Mouse (Mus musculus) heart, postnatal 14 days (tissue): Measurements from ENCODE around the gene Il16. TPM values are rescaled to one million over a fixed set of nuclear protein-coding genes. Genes with fewer than 3 reads are reported as not detected.
A peak's percentile ranks its signal among the peaks of the same experiment; 100 is the strongest.

Experiments
- DNase-seq, 2 experiments: peaks; one replicate each; pipeline ENCODE4 v3.0.0; 2021 to 2022
- intact Hi-C: fragments of 180-260 bp; cut with DNase I; formaldehyde crosslinking; loops from one replicate; pipeline ENCODE4 v1.15.1; 2025
- total RNA-seq, 2 experiments: library from RNA; stranded (reverse); gene quantifications; 2 replicates each; pipeline ENCODE4 v1.2.3; 2021

Il16 gene
- total RNA-seq, 2 experiments from 2014 or later, result 8.0 to 10.6 TPM

DNA sequence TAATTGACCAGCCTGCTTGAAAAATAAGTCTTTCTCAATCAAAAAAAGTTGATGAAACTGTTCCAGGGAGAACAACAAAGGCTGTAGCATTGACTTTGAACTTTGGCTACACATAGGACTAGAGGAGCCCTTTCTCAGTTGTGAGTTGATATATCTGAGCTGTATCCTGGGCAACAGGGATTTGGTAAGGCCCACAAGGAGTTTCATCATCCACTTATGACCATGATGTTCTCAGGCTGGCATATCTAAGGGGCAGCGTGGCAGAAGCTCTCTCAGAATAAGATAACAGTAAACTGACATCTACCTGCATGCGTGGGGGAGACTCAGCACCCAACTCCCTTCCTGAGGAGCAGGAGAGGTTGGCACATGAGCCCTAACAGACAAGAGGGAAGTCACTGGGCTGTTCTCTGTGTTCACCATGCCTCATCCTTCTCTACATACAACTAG lies 91.9 kb downstream of the Il16 start:
- intact Hi-C loops, result loop anchor here (2.0 kb wide), 1 partner anchor 21 kb away; no protein-coding TSS in a partner anchor
- no peak for DNase-seq

DNA sequence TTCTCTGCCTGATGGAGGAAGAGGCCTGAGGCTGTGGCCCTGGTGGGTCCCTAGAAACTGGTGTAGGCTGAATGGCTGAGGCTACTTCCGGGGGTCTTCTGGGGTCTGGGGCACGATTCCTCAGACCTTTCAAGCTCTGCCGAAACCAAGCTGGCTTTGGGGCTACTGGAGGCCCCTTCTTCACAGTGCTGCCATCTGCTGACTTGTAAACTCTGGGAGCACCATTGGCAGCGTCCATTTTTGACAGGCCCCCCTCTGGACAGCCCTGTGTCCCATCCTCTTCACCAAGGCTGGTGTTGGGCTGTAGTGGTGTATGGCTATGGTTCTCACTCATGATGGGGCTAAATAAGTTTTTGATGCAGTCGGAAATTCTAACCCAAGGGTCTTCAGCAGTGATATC lies 93.0 kb downstream of the Il16 start:
- intact Hi-C loops, result no loop called here
- no peak for DNase-seq

DNA sequence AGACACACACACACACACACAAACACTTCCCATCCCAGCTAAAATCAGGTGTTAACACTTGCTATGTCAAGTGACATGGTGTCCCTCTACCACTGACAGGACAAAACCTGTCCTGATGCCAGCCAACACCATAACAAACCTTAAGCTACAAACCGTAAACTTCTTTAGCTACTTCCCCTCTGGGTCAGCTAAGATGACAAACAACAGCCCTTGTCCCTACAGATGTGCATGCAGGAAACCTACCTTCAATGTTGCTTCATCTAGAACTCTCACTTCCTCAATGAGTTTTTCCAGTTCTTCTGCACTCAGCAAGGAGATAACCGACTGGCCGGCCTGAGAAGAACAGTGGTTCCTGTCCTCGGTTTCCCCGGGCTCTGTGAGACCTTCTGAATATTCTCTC lies 94.9 kb downstream of the Il16 start:
- intact Hi-C loops, result no loop called here

DNA sequence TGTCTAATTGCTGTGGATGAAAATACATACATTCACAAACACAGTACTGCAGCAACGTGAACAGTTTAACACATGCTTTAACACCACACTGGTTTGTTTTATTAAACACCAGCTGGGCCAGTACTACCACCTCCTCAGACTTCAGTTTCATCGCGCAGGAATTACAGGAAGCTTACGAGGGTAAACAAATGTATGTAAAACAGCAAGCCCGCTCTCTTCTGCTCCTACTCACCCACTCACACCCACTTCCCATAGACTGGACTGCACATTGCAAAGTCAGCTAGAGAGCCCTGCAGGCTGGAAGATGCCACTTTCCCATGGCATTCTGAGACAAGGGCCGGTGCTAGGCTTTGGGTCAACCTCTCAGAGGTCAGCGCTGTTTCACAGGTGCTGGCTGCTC lies 96.7 kb downstream of the Il16 start:
- intact Hi-C loops, result no loop called here
- DNase-seq, result no peak

More for the DNA sequence above, 94.9 kb downstream of the Il16 start:
- no peak for DNase-seq

DNA sequence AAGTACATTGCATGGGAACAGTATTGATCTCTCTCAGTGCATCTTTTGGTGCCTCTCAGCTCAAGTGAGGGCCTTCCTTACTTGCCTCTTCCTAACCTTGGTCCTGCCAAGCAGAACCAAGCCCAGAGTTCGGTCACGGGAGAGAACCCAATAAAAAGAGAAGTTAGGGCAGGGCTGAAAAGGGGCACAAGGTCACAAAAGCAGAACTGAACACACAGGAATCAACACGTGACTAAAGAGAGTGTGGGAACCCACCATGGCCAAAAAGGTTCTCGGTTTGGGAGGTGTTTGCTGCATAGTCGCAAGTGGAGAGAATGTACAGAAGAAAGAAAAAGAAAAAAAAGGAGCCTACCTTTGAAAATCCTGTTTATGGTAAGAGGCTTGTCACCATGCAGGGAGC lies 100.0 kb downstream of the Il16 start:
- DNase-seq, result no peak
- intact Hi-C loops, result no loop called here

DNA sequence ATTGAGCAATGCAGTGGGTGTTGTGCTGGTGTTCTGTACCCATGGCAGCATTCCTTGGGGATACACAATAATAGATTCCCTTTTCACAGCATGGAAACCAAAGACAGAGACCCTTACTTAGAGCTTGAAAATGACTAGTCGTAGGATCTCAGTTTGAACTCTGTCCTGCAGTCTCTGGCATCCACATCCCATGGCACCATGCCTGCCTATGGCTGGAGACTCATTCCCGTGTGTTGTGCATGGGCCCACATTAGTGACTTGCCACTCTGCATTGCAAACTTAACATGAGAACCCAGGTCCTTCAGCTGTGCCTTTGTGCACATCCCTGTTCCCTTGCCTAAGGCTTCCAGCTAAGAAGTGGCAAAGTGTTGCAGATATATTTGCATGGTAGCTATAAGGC lies 100.8 kb downstream of the Il16 start:
- DNase-seq, result no peak
- intact Hi-C loops, result no loop called here

DNA sequence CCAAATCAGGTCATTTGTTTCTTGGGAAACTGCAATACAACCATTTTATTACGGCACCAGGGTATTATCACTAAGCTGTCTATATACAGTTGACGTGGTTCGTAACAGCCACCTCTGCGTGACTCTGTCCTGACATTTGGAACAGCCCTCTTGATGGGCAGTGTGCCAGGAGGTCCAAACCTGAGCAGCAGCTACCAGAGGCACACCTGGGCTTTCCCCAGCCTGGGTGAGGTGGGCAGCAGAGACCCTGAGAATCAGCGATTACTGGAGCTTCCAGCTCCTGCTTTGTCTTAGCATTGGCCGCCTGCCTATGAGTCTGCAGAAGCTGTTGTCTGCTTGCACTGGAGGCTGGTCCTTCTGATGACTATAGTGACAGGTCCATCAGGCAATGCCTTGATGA lies 101.9 kb downstream of the Il16 start:
- intact Hi-C loops, result no loop called here
- DNase-seq, result no peak

- intact Hi-C loops, result no loop called here
- no peak for DNase-seq
Observed at GRCm38 (mm10) chr7:83641163-83641562, 104.4 kb downstream of the Il16 start.

GRCm38 (mm10) chr7:83640581-83640980 lies 104.9 kb downstream of the Il16 start:
- intact Hi-C loops, result no loop called here

GRCm38 (mm10) chr7:83639084-83639483 lies 106.4 kb downstream of the Il16 start:
- no peak for DNase-seq
- intact Hi-C loops, result no loop called here

More at GRCm38 (mm10) chr7:83640581-83640980, 104.9 kb downstream of the Il16 start:
- DNase-seq, result no peak

GRCm38 (mm10) chr7:83637781-83638583 lies 107.5 kb downstream of the Il16 start:
- no peak for DNase-seq
- intact Hi-C loops, result no loop called here

GRCm38 (mm10) chr7:83636425-83636824 lies 109.1 kb downstream of the Il16 start:
- DNase-seq, result no peak
- intact Hi-C loops, result no loop called here

- no peak for DNase-seq
- intact Hi-C loops, result no loop called here
Observed at GRCm38 (mm10) chr7:83635726-83636125, 109.8 kb downstream of the Il16 start.

GRCm38 (mm10) chr7:83633856-83634255 lies 111.7 kb downstream of the Il16 start:
- DNase-seq, result no peak
- intact Hi-C loops, result loop anchor here (2.0 kb wide), 1 partner anchor 21 kb away; no protein-coding TSS in a partner anchor

- intact Hi-C loops, result loop anchor here (2.0 kb wide), 1 partner anchor 22 kb away; no protein-coding TSS in a partner anchor
- DNase-seq, result no peak
Observed at GRCm38 (mm10) chr7:83632682-83633120, 112.8 kb downstream of the Il16 start.

DNA sequence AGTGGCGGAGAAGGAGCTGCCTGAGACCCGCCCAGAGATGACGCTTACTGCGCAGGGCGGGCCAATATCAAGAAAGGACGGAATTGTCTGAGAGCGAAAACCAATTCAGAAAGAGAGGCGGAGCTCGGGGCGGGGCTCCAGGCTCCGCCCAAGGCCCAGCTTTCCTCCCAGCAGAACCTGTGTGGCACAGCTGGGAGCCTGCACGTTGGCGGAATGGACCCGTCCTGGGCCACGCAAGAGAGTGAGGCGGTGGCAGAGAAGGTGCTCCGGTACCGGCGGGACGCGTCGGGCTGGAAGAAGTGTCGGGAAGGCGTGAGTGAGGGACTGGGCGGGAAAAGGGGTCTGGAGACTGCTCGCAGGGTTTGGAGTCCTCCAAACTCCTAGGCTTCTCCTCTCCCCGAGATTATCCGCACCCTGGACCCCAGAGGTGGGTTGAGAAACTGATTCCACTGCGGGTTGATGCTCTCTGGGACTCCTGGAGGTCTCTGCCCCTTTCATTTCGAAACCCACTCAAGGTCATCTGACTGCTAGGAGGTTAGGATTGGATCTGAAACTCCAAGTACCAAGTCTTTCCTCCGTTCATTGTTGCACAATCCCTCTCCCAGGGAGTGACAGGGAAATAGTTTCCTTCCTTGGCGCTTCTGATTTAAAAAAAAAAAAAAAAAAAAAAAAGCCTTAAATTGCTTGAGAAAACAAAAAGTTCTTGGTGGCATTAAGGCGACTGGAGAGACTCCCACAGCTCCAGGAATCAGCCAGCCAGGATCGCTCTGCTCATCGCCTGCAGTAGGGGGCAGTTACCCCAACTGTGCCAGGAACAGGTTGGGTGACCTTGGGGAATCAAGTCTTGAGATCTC lies 113.5 kb downstream of the Il16 start, which contains the start of gene Stard5:
Stard5 (plus strand) TSS at position 132 of the 854 bp plus-strand sequence.
- intact Hi-C loops, result loop anchor here (2.0 kb wide), 2 partner anchors 23 to 63 kb away; no protein-coding TSS in a partner anchor
- DNase-seq, result peak; percentile 93 to 94

GRCm38 (mm10) chr7:83631073-83631827 lies 114.3 kb downstream of the Il16 start:
- DNase-seq, result no peak
- intact Hi-C loops, result loop anchor here (2.0 kb wide), 1 partner anchor 62 kb away; no protein-coding TSS in a partner anchor

DNA sequence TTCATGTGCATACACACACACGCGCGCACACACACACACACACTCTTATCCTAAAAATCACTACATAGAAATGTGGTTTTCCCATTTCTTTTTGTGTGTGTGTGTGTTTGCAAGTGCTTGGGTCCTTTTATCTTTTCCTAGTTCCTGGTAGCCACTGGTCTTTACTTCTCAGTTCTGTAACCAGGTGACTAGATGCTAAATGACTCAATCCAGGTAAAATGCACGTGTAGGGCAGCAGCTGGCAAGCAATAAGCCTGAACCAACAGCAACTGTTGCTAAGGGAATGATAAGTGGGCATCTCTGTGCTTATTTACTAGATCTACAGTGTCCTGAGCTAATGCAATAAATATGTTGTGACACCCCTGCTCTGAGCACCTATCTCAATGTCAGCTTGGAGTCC lies 118.2 kb downstream of the Il16 start:
- intact Hi-C loops, result no loop called here
- no peak for DNase-seq

GRCm38 (mm10) chr7:83626557-83627257 lies 118.8 kb downstream of the Il16 start:
- no peak for DNase-seq
- intact Hi-C loops, result no loop called here

- DNase-seq, result no peak
- intact Hi-C loops, result no loop called here
Observed at GRCm38 (mm10) chr7:83624065-83624464, 121.5 kb downstream of the Il16 start.
